Mouse (Mus musculus): ENCODE measurements around the gene Ube2t.

DNA sequence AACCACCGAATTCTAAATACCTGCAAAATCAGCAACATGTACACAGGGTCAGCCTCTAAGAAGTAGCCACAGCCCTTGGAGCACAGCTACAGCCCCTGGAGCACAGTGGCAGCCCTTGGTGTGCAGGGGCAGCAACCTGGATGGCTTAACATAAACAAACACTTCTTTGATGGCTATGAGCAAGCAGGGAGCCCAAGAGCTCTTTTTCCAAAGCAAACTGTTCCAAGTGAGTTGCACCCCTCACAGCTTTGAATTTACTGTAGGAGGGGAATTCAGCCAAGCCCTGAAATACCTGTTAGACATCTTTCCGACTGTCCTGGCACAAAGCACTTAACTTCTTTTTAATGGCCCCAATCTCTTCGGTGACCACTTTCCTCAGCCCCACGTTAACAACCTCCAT lies 21.5 kb upstream of the Ube2t start:
- TF ChIP-seq CTCF (IDR thresholded peaks at IDR 0.05; ENCODE audit: low read depth, low read length): no peak
- TF ChIP-seq TAL1 (conservative IDR thresholded peaks at IDR 0.05; ENCODE audit: low read depth, low read length): no peak
- no peak for TF ChIP-seq GATA1 (IDR thresholded peaks at IDR 0.05; ENCODE audit: borderline replicate concordance, low read length)
- no peak for TF ChIP-seq POLR2AphosphoS5 (IDR thresholded peaks at IDR 0.05; ENCODE audit: insufficient replicate concordance, low read depth, low read length)
